Mouse (Mus musculus): ENCODE data around the gene Lrrk2. TPM values are rescaled to one million over a fixed set of nuclear protein-coding genes. Genes with fewer than 3 reads are reported as not detected.

Lrrk2 gene
- 12.2 and 14.7 TPM in 2 replicates for polyA plus RNA-seq (2012; rRNA removed)

DNA sequence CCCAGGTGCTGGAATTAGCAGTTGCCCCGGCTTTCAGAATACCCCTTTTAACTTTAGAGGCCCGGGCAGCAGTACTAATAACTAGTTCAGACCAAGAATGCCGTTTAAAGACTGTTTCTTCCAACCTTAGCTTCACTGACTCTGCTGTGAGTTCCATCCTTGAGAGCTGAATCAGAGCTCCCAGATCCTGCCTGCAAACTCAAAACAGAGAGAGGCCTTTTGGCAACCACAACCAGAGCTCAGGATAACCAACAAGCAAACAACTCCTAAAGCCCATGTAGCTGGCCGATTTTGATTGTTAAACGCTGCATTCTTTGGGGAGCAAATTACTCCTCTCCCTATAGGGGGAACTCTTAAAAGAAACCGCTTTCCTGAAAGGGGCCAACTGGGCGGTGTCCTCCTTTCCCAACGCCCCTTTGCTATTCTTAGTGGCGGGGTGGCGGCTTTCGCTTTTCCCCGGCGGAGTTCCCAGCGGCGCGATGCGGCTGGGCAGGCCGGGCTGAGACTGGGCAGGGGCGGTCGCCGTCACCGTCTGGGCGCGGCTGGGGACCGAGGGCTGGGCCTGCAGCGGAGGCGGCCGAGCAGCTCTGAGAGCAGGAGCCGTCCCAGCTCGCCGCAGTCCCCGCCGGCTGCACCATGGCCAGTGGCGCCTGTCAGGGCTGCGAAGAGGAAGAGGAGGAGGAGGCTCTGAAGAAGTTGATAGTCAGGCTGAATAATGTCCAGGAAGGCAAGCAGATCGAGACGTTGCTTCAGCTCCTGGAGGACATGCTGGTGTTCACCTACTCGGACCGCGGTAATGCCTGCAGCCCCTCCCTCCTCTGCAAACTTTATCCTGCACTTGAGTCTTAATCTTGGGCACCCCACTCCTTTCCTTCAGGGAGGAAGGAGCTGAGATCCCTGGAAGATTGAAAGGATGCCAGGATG lies at the start of gene Lrrk2:
TSS of gene Lrrk2 (plus strand) at position 531 of the 924 bp plus-strand sequence.
- no peak for TF ChIP-seq CTCF (IDR thresholded peaks at IDR 0.05; ENCODE audit: insufficient read depth, low read length)
- TF ChIP-seq POLR2A (IDR thresholded peaks at IDR 0.05; ENCODE audit: borderline replicate concordance, extremely low read depth, low read depth, low read length), result peak; percentile 85
- peak; percentile 88 for DNase-seq
- peak within 1 kb of the TSS; percentile 83 for H3K4me3 ChIP-seq (replicated peaks; ENCODE audit: extremely low read depth, low read depth, low read length)
- 2% methylated on average over 40 of the region's 40 CpGs for WGBS
- peaks cover 10% of the 10 kb centered on the region for H3K4me1 ChIP-seq (ENCODE audit: control insufficient read depth, insufficient read depth, low read length)

DNA sequence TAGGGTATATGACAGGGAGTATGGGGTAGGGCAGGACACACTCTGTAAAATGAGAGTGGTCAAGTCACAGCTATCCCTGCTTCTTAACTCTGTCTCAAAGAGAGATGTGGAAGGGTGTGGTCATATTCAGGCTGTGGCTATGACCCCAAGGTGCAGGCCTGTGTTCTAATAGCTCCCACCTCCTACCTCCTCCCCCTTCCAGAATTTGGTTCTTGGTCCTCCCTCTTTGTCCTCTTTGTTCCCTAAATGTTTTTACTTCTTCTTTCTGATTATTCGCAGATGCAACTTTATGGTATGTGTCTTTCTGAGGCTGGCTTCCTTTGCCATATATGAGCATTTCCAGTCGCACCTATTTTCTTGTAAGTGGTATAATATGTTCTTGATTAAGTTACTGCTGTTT lies 48.5 kb upstream of the Lrrk2 start:
- no peak for TF ChIP-seq POLR2A (IDR thresholded peaks at IDR 0.05; ENCODE audit: borderline replicate concordance, extremely low read depth, low read depth, low read length)
- TF ChIP-seq CTCF (IDR thresholded peaks at IDR 0.05; ENCODE audit: insufficient read depth, low read length), result no peak
- DNase-seq, result no peak
- no peaks in the 10 kb centered on the region for H3K4me1 ChIP-seq (ENCODE audit: control insufficient read depth, insufficient read depth, low read length)
- WGBS, result 79% methylated on average over 2 of the region's 2 CpGs
- no peak overlapping the region for H3K4me3 ChIP-seq (replicated peaks; ENCODE audit: extremely low read depth, low read depth, low read length)

DNA sequence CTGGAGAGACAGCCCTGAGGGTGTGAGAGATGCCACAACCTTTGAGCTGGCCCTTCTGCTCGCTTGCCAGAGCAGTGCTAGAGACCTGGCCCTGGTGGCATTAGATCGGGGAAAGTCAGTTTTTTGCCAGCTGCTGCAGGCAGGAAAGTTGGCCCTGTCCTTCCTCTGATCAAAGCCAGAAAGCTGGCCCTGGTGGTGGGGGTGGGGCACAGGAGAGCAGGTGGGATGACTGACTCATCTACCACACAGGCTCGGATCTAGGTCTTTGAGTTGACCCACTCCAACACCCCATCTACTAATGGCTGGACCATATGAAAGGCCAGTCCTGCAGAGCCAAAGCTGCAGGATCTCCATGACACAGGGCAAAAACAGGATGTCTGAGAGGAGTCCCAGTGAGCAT lies 43.8 kb upstream of the Lrrk2 start:
- no peak for DNase-seq
- no peak overlapping the region for H3K4me3 ChIP-seq (replicated peaks; ENCODE audit: extremely low read depth, low read depth, low read length)
- 52% methylated on average over 3 of the region's 3 CpGs for WGBS
- no peaks in the 10 kb centered on the region for H3K4me1 ChIP-seq (ENCODE audit: control insufficient read depth, insufficient read depth, low read length)
- TF ChIP-seq CTCF (IDR thresholded peaks at IDR 0.05; ENCODE audit: insufficient read depth, low read length), result no peak
- TF ChIP-seq POLR2A (IDR thresholded peaks at IDR 0.05; ENCODE audit: borderline replicate concordance, extremely low read depth, low read depth, low read length), result no peak

DNA sequence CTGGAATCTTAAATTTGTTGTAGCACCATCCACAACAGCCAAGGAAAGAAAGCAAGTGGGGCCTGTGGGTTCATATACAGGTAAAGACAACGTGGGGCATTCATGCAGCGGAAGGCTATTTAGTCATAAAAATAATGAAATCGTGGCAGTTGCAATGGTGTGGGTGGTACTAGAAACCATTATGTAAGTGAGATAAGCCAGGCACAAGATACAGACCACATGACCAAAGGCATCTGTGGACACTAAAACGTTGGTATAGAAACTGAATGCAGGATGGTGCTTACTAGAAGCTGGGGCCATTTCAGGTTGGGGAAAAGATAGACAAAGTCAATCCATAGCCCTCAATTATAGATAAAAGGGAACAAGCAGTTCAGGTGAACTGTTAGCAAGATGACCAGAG lies 40.5 kb upstream of the Lrrk2 start:
- Histone ChIP-seq H3K4me3 (replicated peaks; ENCODE audit: extremely low read depth, low read depth, low read length) (no peak overlapping the region), H3K4me1 (ENCODE audit: control insufficient read depth, insufficient read depth, low read length) (no peaks in the 10 kb centered on the region)
- TF ChIP-seq CTCF (IDR thresholded peaks at IDR 0.05; ENCODE audit: insufficient read depth, low read length), result no peak
- no peak for TF ChIP-seq POLR2A (IDR thresholded peaks at IDR 0.05; ENCODE audit: borderline replicate concordance, extremely low read depth, low read depth, low read length)
- WGBS, result 80% methylated on average over 4 of the region's 4 CpGs
- no peak for DNase-seq

DNA sequence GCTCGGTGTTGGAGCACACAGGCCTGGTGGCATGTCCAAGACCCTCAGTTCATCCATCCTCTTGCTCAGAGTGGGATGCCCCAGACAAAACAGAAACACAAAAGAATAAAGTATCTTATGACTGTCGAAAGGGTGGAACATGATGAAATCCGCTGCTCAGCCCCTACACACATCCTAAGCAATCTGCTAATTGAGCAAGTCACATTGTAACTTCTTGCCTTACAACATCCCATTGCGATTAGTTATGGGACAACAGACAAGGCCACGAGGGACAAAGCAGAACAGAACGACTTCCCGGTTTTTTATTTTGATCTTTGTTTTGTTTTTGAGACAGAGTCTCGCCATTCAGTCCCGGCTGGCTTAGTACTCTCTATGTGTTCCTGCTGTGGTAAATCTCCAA lies 39.9 kb upstream of the Lrrk2 start:
- Histone ChIP-seq H3K4me1 (ENCODE audit: control insufficient read depth, insufficient read depth, low read length) (no peaks in the 10 kb centered on the region), H3K4me3 (replicated peaks; ENCODE audit: extremely low read depth, low read depth, low read length) (no peak overlapping the region)
- no peak for DNase-seq
- TF ChIP-seq CTCF (IDR thresholded peaks at IDR 0.05; ENCODE audit: insufficient read depth, low read length), result no peak
- TF ChIP-seq POLR2A (IDR thresholded peaks at IDR 0.05; ENCODE audit: borderline replicate concordance, extremely low read depth, low read depth, low read length), result no peak
- WGBS, result 71% methylated on average over 9 of the region's 9 CpGs

DNA sequence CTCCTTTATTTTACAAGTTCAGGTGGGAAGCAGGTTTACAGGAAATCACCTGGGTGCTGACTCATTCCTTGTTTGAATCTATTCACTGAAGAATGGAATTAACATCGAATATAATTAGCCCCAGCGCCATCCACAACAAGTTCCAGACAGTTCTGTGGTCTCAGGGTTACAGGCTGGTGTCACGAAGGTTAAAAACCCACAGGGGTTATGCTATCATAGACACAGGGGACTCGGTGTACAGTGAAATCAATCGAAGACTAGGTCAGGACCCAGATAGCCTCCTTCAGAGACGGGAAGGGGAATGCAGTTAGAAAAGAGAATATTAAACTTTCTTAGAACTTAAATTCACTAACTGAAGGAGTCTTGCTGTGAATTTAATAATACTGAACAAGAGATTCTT lies 39.2 kb upstream of the Lrrk2 start:
- WGBS, result 68% methylated on average over 6 of the region's 6 CpGs
- Histone ChIP-seq H3K4me1 (ENCODE audit: control insufficient read depth, insufficient read depth, low read length) (no peaks in the 10 kb centered on the region), H3K4me3 (replicated peaks; ENCODE audit: extremely low read depth, low read depth, low read length) (no peak overlapping the region)
- TF ChIP-seq POLR2A (IDR thresholded peaks at IDR 0.05; ENCODE audit: borderline replicate concordance, extremely low read depth, low read depth, low read length) (no peak), CTCF (IDR thresholded peaks at IDR 0.05; ENCODE audit: insufficient read depth, low read length) (no peak)
- no peak for DNase-seq

DNA sequence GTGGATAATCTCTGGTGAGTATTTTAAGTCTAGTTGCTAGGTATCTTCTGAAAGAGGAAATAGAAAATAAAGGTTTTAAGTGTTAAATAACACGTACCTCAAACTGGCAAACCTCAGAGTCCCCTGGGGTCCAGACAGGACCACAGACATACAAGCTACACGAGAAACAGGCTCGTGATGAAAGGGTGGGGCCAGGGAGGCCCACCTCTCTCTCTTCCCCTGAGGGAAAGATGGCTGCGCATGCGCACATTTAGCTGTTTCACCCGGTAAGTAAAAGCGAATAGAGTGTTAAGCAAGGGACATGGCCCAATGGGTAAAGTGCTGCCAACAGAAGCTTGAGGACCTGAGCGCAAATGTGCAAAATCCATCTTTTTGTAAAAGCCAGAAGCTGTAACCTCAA lies 38.7 kb upstream of the Lrrk2 start:
- WGBS, result 77% methylated on average over 8 of the region's 8 CpGs
- Histone ChIP-seq H3K4me3 (replicated peaks; ENCODE audit: extremely low read depth, low read depth, low read length) (no peak overlapping the region), H3K4me1 (ENCODE audit: control insufficient read depth, insufficient read depth, low read length) (no peaks in the 10 kb centered on the region)
- no peak for DNase-seq
- TF ChIP-seq CTCF (IDR thresholded peaks at IDR 0.05; ENCODE audit: insufficient read depth, low read length) (no peak), POLR2A (IDR thresholded peaks at IDR 0.05; ENCODE audit: borderline replicate concordance, extremely low read depth, low read depth, low read length) (no peak)

DNA sequence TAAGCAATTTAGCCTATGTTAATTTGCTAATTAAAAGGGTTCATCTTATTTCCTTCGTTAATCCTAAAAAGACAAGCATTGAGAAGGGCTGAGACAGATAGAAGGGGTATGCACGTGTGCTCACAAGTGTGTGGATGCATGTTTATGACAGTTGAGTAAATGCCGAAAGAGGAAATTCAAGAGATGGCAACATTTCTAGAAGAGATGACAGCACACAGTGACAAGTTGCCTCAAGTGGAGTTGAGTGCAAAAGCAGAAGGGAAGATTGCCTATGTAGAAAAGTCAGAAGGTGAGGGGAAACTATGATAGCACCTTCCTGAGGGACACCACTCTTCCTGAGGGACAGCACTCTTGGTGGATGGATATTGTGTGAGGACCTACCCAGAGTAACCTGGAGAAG lies 31.3 kb upstream of the Lrrk2 start:
- H3K4me3 ChIP-seq (replicated peaks; ENCODE audit: extremely low read depth, low read depth, low read length), result no peak overlapping the region
- no peak for DNase-seq
- TF ChIP-seq POLR2A (IDR thresholded peaks at IDR 0.05; ENCODE audit: borderline replicate concordance, extremely low read depth, low read depth, low read length), result no peak
- TF ChIP-seq CTCF (IDR thresholded peaks at IDR 0.05; ENCODE audit: insufficient read depth, low read length), result no peak
- H3K4me1 ChIP-seq (ENCODE audit: control insufficient read depth, insufficient read depth, low read length), result no peaks in the 10 kb centered on the region
- WGBS, result 73% methylated on average over 3 of the region's 3 CpGs

DNA sequence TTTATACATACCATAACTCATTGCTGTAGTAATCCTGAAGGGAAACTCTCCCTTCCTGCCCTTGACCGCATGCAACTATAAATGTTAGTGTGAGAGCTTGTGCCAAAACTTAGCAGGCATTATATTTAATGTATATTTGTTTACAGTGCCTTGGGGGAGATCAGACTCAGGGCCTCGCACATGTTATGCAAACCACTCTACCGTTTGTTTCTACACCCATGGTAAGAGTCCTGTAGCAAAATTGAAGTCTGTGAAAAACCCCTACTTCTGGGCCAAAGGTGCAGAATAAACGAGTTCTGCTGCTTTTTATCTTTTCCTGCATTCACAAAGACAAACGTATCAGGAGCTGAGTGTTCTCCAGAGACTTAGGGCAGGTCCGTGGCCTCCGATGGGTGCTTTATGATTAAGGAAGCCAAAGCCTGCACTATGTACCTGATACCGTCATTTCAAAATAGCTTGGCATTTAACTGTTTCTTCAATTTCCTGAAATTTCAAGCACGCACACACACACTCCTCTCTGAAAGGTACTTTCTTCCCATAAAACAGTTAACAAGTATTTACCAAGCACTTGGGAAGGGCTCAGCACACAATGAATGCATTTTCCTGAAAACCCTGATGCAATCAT lies 30.2 kb upstream of the Lrrk2 start:
- no peak overlapping the region for H3K4me3 ChIP-seq (replicated peaks; ENCODE audit: extremely low read depth, low read depth, low read length)
- TF ChIP-seq CTCF (IDR thresholded peaks at IDR 0.05; ENCODE audit: insufficient read depth, low read length) (no peak), POLR2A (IDR thresholded peaks at IDR 0.05; ENCODE audit: borderline replicate concordance, extremely low read depth, low read depth, low read length) (no peak)
- 49% methylated on average over 9 of the region's 9 CpGs for WGBS
- DNase-seq, result no peak
- no peaks in the 10 kb centered on the region for H3K4me1 ChIP-seq (ENCODE audit: control insufficient read depth, insufficient read depth, low read length)

Data from lung, adult 2 months (tissue).